Mouse (Mus musculus): ENCODE measurements around the gene Nid1. TPM values are rescaled to one million over a fixed set of nuclear protein-coding genes. Genes with fewer than 3 reads are reported as not detected.
"Not testable (repeated sequence)": the region's sequence is repeated elsewhere in the genome, so short reads cannot be mapped to it uniquely, and the experiment has no call there.

Nid1 gene
- total RNA-seq, 2 experiments from 2014 or later = 59.4 to 66.8 TPM

- DNase-seq = no peak
- intact Hi-C loops (cut with DNase I) = no loop called here
These were observed 94.6 kb downstream of the Nid1 start for GRCm38 (mm10) chr13:13531923-13532322.

- DNase-seq = no peak
- intact Hi-C loops (cut with DNase I) = no loop called here
These were observed 99.2 kb downstream of the Nid1 start for GRCm38 (mm10) chr13:13536555-13536954.

GRCm38 (mm10) chr13:13537272-13538015 lies 100.1 kb downstream of the Nid1 start:
- intact Hi-C loops (cut with DNase I) = no loop called here
- DNase-seq = no peak

DNA sequence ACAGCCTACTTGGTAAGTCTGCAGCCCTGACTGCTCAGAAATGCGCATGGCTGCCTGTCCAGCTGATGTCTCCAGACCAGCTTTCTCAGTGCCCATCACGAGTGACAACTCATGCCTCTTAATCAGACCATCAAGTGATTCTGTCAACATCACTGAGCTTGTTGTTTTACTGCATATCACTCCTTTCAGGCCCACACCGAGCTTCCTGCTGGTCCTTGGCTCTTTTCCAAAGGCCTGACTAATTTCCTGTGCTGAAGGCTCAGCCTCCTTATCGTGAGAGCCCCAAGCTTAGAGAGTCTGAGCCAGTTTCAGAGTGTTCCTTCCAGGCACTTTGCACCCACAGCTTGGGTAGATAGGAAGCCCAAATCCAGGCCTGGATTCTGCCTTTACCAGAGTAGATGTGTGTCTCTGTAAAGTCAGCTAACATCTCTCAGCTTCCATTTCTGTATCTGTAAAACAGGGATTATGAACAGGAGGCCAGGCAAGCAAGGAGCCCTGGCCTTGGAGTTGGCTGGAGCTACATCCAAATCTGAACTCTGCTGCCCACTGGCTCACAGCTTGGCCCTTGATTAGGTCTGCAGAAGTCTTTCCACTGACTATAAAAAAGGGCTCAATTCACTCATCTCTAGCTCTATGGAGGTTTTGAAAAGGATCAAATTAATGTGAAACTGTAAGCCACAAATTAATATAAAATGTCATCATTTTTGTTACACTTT lies 101.4 kb downstream of the Nid1 start:
- intact Hi-C loops (cut with DNase I) = no loop called here
- DNase-seq = no peak

DNA sequence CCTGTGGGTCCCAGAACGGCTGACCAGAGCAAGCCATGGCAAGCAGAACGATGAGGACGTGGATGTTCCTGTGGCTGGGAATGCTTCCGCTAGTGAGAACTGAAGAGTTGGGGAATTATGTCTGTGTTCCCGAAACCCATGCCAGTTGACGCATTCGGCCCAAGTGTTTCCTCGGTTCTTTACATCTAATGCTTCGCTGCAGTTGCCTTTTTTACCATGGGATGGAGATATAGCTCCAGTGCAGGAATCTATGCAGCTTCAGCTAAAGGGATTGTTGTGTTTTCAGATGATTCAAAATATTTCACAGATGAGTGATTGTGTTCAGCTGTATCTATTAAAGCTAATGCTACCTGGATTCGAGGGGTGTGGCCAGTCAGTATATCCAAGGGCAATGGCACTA lies 105.7 kb downstream of the Nid1 start:
- intact Hi-C loops (cut with DNase I); DNase-seq: not testable (repeated sequence)

DNA sequence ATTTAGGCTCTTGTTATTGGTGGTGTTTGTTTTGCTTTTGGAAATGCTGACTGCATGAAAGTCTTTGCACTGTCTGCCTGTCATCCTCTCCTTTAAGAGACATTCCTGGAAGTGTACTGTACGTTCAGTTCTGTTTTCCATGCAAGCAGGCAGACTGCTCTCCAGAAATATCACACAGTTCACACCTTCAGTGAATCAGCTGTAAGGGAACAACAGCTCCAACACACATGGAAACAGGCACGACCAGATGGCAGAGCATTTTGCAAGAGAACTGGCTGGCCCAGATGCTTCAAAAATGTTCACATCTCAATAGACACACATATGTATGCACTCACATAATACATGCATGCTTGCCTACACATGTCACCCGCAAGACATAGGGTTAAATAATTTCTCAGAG lies 109.4 kb downstream of the Nid1 start:
- DNase-seq = no peak
- intact Hi-C loops (cut with DNase I) = no loop called here

GRCm38 (mm10) chr13:13547889-13548288 lies 110.5 kb downstream of the Nid1 start:
- no peak for DNase-seq
- intact Hi-C loops (cut with DNase I) = no loop called here

DNA sequence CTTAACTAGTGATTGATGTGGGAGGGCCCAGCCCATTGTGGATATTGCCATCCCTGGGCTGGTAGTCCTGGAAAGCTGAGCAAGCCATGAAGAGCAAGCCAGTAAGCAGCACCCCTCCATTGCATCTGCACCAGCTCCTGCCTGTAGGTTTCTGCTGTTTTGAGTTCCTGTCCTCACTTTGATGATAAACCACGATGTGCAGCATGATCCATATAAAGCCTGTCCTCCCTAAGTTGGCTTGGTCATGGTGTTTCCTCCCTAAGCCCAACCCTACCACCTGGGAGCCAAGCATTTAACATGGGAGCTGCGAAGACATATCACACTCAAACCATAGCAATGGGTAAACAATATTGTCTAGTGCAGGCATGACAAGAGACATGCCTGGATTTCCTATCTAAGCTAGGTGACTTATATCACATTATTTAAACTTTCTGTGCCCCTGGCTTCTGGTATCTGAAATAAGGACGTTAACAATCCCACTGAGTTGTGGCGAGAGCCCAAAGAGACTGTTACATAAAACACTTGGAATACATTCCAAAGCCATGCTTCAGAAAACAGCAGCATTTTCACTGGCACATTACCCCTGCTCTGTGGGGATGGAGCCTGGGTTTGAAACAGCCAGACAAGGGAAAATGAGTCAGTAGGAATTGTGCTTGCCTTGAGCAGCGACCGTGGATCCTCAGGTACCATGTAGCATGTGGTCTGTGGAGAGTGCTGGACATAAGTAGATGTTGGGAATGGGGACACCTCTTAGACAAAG lies 111.3 kb downstream of the Nid1 start:
- intact Hi-C loops (cut with DNase I) = no loop called here
- DNase-seq = no peak

DNA sequence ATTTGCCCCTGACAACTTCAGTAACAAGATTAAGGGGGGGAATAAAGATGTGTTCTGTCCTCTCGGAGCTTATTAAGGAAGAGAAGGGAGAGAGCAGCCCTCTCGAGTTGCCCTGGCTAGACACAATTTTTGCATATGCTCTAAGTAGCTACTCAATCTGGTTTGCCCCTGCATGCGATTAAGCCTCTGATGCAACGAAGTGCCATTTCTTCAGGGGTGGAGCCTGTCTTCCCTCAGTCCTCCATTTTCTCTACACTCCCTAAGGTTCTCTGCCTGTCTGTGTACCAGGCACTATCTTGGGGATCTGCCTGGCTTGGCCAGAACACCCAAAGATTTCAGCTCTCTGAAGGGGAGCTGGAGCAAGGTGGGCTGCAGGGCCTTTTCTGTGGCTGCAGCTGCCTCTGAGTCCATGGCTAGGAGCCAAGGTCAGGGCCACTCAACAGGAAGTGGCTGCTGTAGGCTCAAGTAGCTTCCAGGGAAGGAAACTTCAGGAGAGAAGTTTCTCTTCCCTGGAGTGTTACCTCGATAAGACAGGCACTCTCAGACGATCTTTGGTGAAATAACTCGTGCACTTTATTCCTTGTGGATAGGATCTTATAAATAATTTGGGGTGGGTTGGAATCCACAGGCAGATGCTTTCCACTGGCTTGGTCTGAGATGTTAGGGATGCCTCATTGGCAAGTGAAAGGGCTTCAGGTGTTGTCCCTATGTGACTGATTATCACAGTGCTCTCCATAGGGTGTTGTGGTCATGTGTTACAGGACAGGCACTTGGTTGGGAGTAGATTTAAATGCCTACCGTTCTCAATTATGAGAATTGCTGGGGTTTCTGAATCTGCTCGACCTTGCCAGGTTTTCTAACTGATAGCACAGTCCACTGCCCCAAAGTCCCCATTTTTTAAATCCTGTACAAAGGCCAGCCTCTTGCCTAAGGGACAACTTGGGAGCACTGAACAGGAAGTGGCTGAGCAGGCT lies 112.6 kb downstream of the Nid1 start:
- no peak for DNase-seq
- intact Hi-C loops (cut with DNase I) = no loop called here

- intact Hi-C loops (cut with DNase I) = no loop called here
- DNase-seq = no peak
These were observed 114.7 kb downstream of the Nid1 start for GRCm38 (mm10) chr13:13552020-13552419.

DNA sequence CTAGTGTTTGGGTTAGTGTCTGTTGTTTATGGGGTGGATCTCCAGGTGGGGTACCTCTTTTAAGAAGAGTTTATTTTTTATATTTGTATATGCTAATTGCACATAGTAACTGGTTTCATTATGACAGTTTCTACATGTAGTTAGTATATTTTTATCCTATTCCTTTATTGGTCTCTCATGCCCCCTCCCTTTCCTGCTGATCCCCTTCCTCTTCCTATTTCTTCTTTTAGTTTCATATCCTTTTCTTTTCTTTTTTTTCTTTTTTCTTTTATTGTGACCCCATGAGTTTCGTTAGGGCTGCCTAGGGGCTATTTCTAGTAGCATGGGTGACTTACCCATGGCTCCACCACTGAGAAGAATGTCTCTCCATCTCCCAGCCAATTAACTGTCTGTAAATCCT lies 116.3 kb downstream of the Nid1 start:
- DNase-seq = no peak
- intact Hi-C loops (cut with DNase I) = no loop called here

GRCm38 (mm10) chr13:13555196-13555595 lies 117.8 kb downstream of the Nid1 start:
- intact Hi-C loops (cut with DNase I) = no loop called here
- no peak for DNase-seq

DNA sequence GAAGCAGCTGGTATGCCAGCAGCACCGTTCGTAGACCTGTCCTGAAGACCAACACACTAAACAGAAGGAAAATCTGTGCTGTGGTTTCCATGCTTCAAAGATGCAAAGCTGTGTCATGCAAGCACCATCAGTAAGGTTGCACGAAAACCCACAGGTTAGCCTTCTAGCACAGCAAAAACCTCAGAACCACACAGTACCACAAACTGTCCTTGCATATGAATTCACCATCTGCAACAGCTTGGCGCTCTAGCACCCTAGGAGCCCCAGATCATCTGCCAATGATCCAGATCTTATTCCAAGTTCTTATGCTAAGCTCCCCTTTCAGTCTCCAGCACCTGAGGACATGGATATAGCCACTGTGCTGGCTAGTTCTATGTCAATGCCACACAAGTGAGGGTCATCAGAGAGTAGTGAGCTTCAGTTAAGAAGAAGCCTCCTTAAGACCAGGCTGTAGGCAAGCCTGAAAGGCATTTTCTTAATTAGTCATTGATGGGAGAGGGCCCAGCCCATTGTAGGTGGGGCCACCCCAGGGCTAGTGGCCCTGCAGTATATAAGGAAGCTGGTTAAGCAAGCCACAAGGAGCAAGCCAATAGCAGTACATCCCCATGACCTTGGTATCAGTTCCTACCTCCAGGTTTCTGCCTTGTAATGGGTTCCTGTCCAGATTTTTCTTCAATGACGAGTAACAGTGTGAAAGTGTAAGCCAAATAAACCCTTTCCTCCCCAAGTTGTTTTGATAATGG lies 119.8 kb downstream of the Nid1 start:
- intact Hi-C loops (cut with DNase I) = no loop called here
- DNase-seq = no peak

- intact Hi-C loops (cut with DNase I) = no loop called here
- DNase-seq = no peak
These were observed 120.9 kb downstream of the Nid1 start for GRCm38 (mm10) chr13:13558251-13558650.

- no peak for DNase-seq
- intact Hi-C loops (cut with DNase I) = no loop called here
These were observed 121.5 kb downstream of the Nid1 start for GRCm38 (mm10) chr13:13558900-13559299.
